Mouse (Mus musculus) lung, postnatal 0 days (tissue): ENCODE measurements around the gene Mapk11.

Source experiments
- CTCF ChIP-seq: IDR thresholded peaks from 2 replicates; pipeline ENCODE4 v1.5.1; 2016; ENCODE audit warnings: antibody characterized with exemption, mild to moderate bottlenecking
- EP300 ChIP-seq: IDR thresholded peaks from 2 replicates; pipeline ENCODE4 v1.6.1; 2016; ENCODE audit warnings: antibody characterized with exemption, mild to moderate bottlenecking, control low read depth

GRCm38 (mm10) chr15:89180571-89181229 is 31.3 kb upstream of the Mapk11 start, which contains the start of gene Plxnb2:
- no peak for TF ChIP-seq CTCF
- no peak for TF ChIP-seq EP300
